Mouse (Mus musculus) left cerebral cortex, adult 2 months (tissue): Measurements from ENCODE around the gene Vdac1. TPM values are rescaled to one million over a fixed set of nuclear protein-coding genes. Genes with fewer than 3 reads are reported as not detected.
"Not testable (repeated sequence)": the region's sequence is repeated elsewhere in the genome, so short reads cannot be mapped to it uniquely, and the experiment has no call there.

Experiments
- DNase-seq, 2 experiments: peaks; one replicate each; pipeline ENCODE4 v3.0.0; 2021 to 2022; ENCODE audit warnings: low spot score in 2 of 2, mixed read lengths in 1 of 2; ENCODE audit errors: extremely low spot score in 1 of 2
- H3K27ac ChIP-seq: fragments of 200-600 bp; 2 replicates; pipeline ENCODE4 v1.8.1; 2022
- H3K4me3 ChIP-seq: fragments of 200-600 bp; 2 replicates; pipeline ENCODE4 v1.8.1; 2022
- CTCF ChIP-seq: fragments of 200-600 bp; IDR thresholded peaks from 2 replicates; pipeline ENCODE4 v1.8.1; 2022; ENCODE audit warnings: antibody characterized with exemption, mild to moderate bottlenecking, moderate library complexity
- intact Hi-C: fragments of 180-260 bp; cut with DNase I; formaldehyde crosslinking; loops from one replicate; pipeline ENCODE4 v1.15.1; 2025
- total RNA-seq, 2 experiments: library from RNA; stranded (reverse); gene quantifications; 2 replicates each; pipeline ENCODE4 v1.2.3; 2021

Gene Vdac1
- total RNA-seq, 2 experiments from 2014 or later: 518 to 557 TPM

- H3K4me3 ChIP-seq: peak overlapping the region; percentile 26
- H3K27ac ChIP-seq: peak overlapping the region; percentile 70
- TF ChIP-seq CTCF: peak; percentile 96
- peak; percentile 86 to 90 for DNase-seq
- intact Hi-C loops: no loop called here
Observed at GRCm38 (mm10) chr11:52345939-52346634, 14.6 kb upstream of the Vdac1 start.

DNA sequence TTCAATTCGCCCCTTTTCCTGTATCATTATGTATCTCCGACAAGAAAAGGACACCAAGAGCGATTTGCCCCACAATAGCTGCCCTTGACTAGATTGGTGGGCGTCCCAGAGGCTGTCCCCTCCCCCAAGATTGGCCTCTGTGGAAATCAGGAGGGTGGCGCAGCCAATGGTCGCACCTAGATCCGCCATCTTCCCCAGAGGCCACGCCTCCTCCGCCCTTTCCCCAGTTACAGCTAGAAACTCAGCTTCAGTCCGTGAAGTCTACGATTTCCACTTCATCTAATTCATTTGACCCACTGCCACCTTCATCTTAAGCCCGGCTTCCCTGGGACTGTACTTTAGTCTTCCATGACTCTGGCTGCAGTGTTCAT, 14.0 kb upstream of the Vdac1 start:
- TF ChIP-seq CTCF: no peak
- DNase-seq: no peak
- Histone ChIP-seq H3K27ac (peak overlapping the region; percentile 70), H3K4me3 (peak overlapping the region; percentile 26)
- intact Hi-C loops: no loop called here

DNA sequence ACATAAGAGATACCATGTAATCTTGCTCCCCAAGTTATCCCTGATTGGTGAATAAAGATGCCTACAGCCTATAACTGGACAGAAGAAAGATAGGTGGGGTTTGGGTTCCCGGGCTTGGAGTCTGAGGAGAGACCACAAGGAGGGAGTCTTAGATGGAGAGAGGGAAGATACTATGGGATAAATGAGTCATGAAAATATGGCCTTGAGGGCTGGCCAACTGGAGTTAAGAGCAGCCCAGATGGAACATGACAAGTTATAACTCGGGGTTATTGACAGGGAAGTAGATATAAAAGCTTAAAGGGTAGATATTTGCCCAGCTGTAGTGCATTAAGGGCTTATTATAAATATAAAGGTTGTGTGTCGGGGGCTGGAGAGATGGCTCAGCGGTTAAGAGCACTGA, 12.5 kb upstream of the Vdac1 start:
- Histone ChIP-seq H3K27ac (no peak overlapping the region), H3K4me3 (no peak overlapping the region)
- TF ChIP-seq CTCF: no peak
- no peak for DNase-seq
- intact Hi-C loops: no loop called here

GRCm38 (mm10) chr11:52348724-52349123, 11.9 kb upstream of the Vdac1 start:
- H3K27ac ChIP-seq: no peak overlapping the region
- H3K4me3 ChIP-seq: no peak overlapping the region
- intact Hi-C loops: no loop called here
- TF ChIP-seq CTCF: peak; percentile 26
- DNase-seq: no peak

- Histone ChIP-seq H3K27ac (no peak overlapping the region), H3K4me3 (no peak overlapping the region)
- intact Hi-C loops: no loop called here
- peak; percentile 11; the same call in 1 of the 2 replicates for TF ChIP-seq CTCF
- no peak for DNase-seq
Observed at GRCm38 (mm10) chr11:52350924-52351323, 9.7 kb upstream of the Vdac1 start.

DNA sequence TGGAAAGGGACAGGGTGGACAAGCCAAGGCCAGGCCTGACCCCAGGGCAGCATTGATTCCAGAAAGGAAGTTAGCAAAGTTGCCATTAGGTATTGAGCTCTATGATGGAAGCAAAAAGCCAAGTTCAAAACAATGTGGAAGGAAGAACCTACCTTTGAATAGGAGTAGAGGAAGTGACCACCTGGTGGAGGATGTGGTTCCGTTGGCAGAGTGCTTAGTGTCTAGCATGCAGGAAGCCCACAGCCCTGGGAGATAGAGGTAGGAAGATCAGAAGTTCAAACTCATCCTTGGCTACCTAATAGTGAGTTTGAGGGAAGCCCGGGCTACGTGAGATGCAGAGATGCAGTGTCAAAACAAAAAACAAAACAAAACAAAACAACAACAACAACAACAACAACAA, 8.4 kb upstream of the Vdac1 start:
- intact Hi-C loops: no loop called here
- no peak overlapping the region for H3K4me3 ChIP-seq
- no peak for DNase-seq
- no peak overlapping the region for H3K27ac ChIP-seq
- no peak for TF ChIP-seq CTCF

GRCm38 (mm10) chr11:52354644-52355043, 6.0 kb upstream of the Vdac1 start:
- DNase-seq: no peak

GRCm38 (mm10) chr11:52355601-52356000, 5.1 kb upstream of the Vdac1 start:
- Histone ChIP-seq H3K27ac (no peak overlapping the region), H3K4me3 (no peak overlapping the region)
- intact Hi-C loops: no loop called here
- no peak for DNase-seq
- no peak; the same call in 1 of the 2 replicates for TF ChIP-seq CTCF

More at GRCm38 (mm10) chr11:52354644-52355043, 6.0 kb upstream of the Vdac1 start:
- no peak for TF ChIP-seq CTCF
- intact Hi-C loops: no loop called here
- Histone ChIP-seq H3K4me3 (no peak overlapping the region), H3K27ac (no peak overlapping the region)

DNA sequence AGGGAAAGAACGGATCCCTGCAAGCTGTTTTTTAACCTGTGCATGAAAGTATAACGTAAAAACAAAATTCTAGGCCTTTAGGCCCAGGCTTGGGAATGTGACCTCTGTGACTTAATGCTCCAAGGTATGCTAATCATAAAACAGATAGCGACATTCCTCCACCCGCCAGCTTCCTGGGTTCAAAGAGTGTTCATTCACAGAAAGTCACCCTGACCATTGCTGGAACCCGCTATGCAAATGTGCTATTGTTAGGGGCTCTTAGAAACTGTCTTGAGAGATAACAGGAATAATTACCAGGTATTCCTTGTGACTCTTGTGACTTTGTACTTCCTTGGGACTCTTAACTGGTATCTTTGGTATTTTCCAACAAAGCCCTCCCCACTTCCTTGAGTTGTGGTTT, 3.6 kb upstream of the Vdac1 start:
- intact Hi-C loops, H3K27ac ChIP-seq, H3K4me3 ChIP-seq, DNase-seq: not testable (repeated sequence)

DNA sequence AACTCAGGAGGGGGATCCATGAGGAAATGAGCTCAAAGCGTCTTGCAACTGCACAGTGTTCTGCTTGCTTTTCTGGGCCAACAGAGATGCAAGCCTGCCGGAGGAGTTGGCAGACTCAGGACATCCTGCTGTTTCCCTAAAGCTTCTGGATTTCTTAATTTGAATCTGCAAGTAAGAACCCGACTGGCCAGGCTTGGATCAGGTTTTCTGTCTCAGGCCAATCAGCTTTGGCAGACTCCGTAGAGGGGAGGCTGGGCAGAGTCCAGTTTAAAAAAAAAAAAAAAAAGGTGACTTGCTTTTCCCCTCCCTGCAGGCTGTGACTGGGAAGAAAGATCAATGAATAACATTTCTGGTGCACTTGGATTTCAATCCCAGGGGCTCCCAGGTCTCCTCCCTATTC, 2.1 kb upstream of the Vdac1 start:
- no peak for DNase-seq
- no peak for TF ChIP-seq CTCF
- Histone ChIP-seq H3K27ac (no peak overlapping the region), H3K4me3 (no peak overlapping the region)
- intact Hi-C loops: no loop called here

GRCm38 (mm10) chr11:52359686-52360470, 782 bp upstream of the Vdac1 start:
- peak overlapping the region; percentile 94 for H3K4me3 ChIP-seq
- H3K27ac ChIP-seq: peak overlapping the region; percentile 99
- no peak for DNase-seq
- intact Hi-C loops: no loop called here
- TF ChIP-seq CTCF: no peak

GRCm38 (mm10) chr11:52361287-52361921, 744 bp downstream of the Vdac1 start:
- peak in 1 of 2 experiments; percentile 51 for DNase-seq
- intact Hi-C loops: no loop called here
- TF ChIP-seq CTCF: no peak
- peak overlapping the region; percentile 99 for H3K27ac ChIP-seq
- H3K4me3 ChIP-seq: peak overlapping the region; percentile 94
